Mouse (Mus musculus): ENCODE measurements around the gene Wdhd1.

The Wdhd1 gene

GRCm38 (mm10) chr14:47279058-47279457 lies 2.4 kb upstream of the Wdhd1 start:
- DNase-seq (ENCODE audit: low spot score), result no peak

GRCm38 (mm10) chr14:47276036-47276603 lies 537 bp downstream of the Wdhd1 start:
- DNase-seq (ENCODE audit: low spot score), result peak; percentile 57

GRCm38 (mm10) chr14:47275417-47275816 lies 1.2 kb downstream of the Wdhd1 start:
- peak; percentile 52 for DNase-seq (ENCODE audit: low spot score)

- DNase-seq (ENCODE audit: low spot score), result no peak
Observed at GRCm38 (mm10) chr14:47273751-47274150, 2.9 kb downstream of the Wdhd1 start.

GRCm38 (mm10) chr14:47269706-47270105 lies 7.0 kb downstream of the Wdhd1 start:
- no peak for DNase-seq (ENCODE audit: low spot score)

- no peak for DNase-seq (ENCODE audit: low spot score)
Observed at GRCm38 (mm10) chr14:47269056-47269455, 7.6 kb downstream of the Wdhd1 start.

GRCm38 (mm10) chr14:47265829-47266228 lies 10.8 kb downstream of the Wdhd1 start:
- DNase-seq (ENCODE audit: low spot score), result no peak

- no peak for DNase-seq (ENCODE audit: low spot score)
Observed at GRCm38 (mm10) chr14:47264866-47265265, 11.8 kb downstream of the Wdhd1 start.

GRCm38 (mm10) chr14:47249839-47250238 lies 26.8 kb downstream of the Wdhd1 start:
- peak; percentile 84 for DNase-seq (ENCODE audit: low spot score)

GRCm38 (mm10) chr14:47242753-47243152 lies 33.9 kb downstream of the Wdhd1 start:
- no peak for DNase-seq (ENCODE audit: low spot score)

GRCm38 (mm10) chr14:47241046-47241445 lies 35.6 kb downstream of the Wdhd1 start:
- DNase-seq (ENCODE audit: low spot score), result no peak

GRCm38 (mm10) chr14:47240600-47240999 lies 36.1 kb downstream of the Wdhd1 start:
- DNase-seq (ENCODE audit: low spot score), result no peak

GRCm38 (mm10) chr14:47237286-47237685 lies 39.4 kb downstream of the Wdhd1 start:
- DNase-seq (ENCODE audit: low spot score), result no peak

- DNase-seq (ENCODE audit: low spot score), result no peak
Observed at GRCm38 (mm10) chr14:47236491-47236890, 40.2 kb downstream of the Wdhd1 start.

GRCm38 (mm10) chr14:47234526-47235250 lies 42.0 kb downstream of the Wdhd1 start:
- no peak for DNase-seq (ENCODE audit: low spot score)

GRCm38 (mm10) chr14:47234032-47234431 lies 42.6 kb downstream of the Wdhd1 start:
- DNase-seq (ENCODE audit: low spot score), result no peak

GRCm38 (mm10) chr14:47233602-47234001 lies 43.1 kb downstream of the Wdhd1 start:
- no peak for DNase-seq (ENCODE audit: low spot score)

GRCm38 (mm10) chr14:47229796-47230376 lies 46.8 kb downstream of the Wdhd1 start:
- no peak for DNase-seq (ENCODE audit: low spot score)

GRCm38 (mm10) chr14:47225931-47226330 lies 50.7 kb downstream of the Wdhd1 start:
- no peak for DNase-seq (ENCODE audit: low spot score)

GRCm38 (mm10) chr14:47224476-47225325 lies 52.0 kb downstream of the Wdhd1 start:
- no peak for DNase-seq (ENCODE audit: low spot score)

- DNase-seq (ENCODE audit: low spot score), result no peak
Observed at GRCm38 (mm10) chr14:47222631-47223450, 53.8 kb downstream of the Wdhd1 start.

GRCm38 (mm10) chr14:47221567-47221966 lies 55.1 kb downstream of the Wdhd1 start:
- no peak for DNase-seq (ENCODE audit: low spot score)

Measured in MN1 (cell line).